Mouse (Mus musculus) spleen, postnatal 14 days (tissue): ENCODE data around the gene Prpsap1.
A peak's percentile ranks its signal among the peaks of the same experiment; 100 is the strongest.
"Not testable (repeated sequence)": the region's sequence is repeated elsewhere in the genome, so short reads cannot be mapped to it uniquely, and the experiment has no call there.

ENCODE experiments used
- DNase-seq, 2 experiments: peaks; one replicate each; pipeline ENCODE4 v3.0.0; 2021 to 2022; ENCODE audit warnings: low spot score in 2 of 2

Prpsap1 gene

GRCm38 (mm10) chr11:116488207-116488606 lies 5.8 kb downstream of the Prpsap1 start:
- no peak for DNase-seq

- no peak for DNase-seq
Observed at GRCm38 (mm10) chr11:116484261-116484660, 9.7 kb downstream of the Prpsap1 start.

GRCm38 (mm10) chr11:116481776-116482175 lies 12.2 kb downstream of the Prpsap1 start:
- DNase-seq = no peak

- no peak for DNase-seq
Observed at GRCm38 (mm10) chr11:116480975-116481374, 13.0 kb downstream of the Prpsap1 start.

GRCm38 (mm10) chr11:116479832-116480231 lies 14.2 kb downstream of the Prpsap1 start:
- no peak for DNase-seq

GRCm38 (mm10) chr11:116478978-116479377 lies 15.0 kb downstream of the Prpsap1 start:
- DNase-seq = no peak

GRCm38 (mm10) chr11:116477160-116477759 lies 16.7 kb downstream of the Prpsap1 start:
- no peak for DNase-seq

GRCm38 (mm10) chr11:116476696-116477095 lies 17.3 kb downstream of the Prpsap1 start:
- no peak for DNase-seq

GRCm38 (mm10) chr11:116476041-116476440 lies 18.0 kb downstream of the Prpsap1 start:
- DNase-seq = no peak

- no peak for DNase-seq
Observed at GRCm38 (mm10) chr11:116472275-116472674, 21.7 kb downstream of the Prpsap1 start.

- DNase-seq = no peak
Observed at GRCm38 (mm10) chr11:116470896-116471295, 23.1 kb downstream of the Prpsap1 start.

GRCm38 (mm10) chr11:116470249-116470648 lies 23.8 kb downstream of the Prpsap1 start:
- no peak for DNase-seq

- not testable (repeated sequence) for DNase-seq
Observed at GRCm38 (mm10) chr11:116468338-116468737, 25.7 kb downstream of the Prpsap1 start.

- no peak for DNase-seq
Observed at GRCm38 (mm10) chr11:116466141-116466540, 27.9 kb downstream of the Prpsap1 start, which contains the start of gene Qrich2. Gene Qrich2 (minus strand): TSS chr11:116466241.

- peak; percentile 69 to 80 for DNase-seq
Observed at GRCm38 (mm10) chr11:116463833-116464232, 30.2 kb downstream of the Prpsap1 start.

GRCm38 (mm10) chr11:116463338-116463737 lies 30.7 kb downstream of the Prpsap1 start:
- DNase-seq = no peak

- DNase-seq = no peak
Observed at GRCm38 (mm10) chr11:116459786-116460185, 34.2 kb downstream of the Prpsap1 start.

- no peak for DNase-seq
Observed at GRCm38 (mm10) chr11:116456234-116456633, 37.8 kb downstream of the Prpsap1 start.

- no peak for DNase-seq
Observed at GRCm38 (mm10) chr11:116453889-116454288, 40.1 kb downstream of the Prpsap1 start.

- no peak for DNase-seq
Observed at GRCm38 (mm10) chr11:116449341-116449740, 44.7 kb downstream of the Prpsap1 start.

GRCm38 (mm10) chr11:116447822-116448221 lies 46.2 kb downstream of the Prpsap1 start:
- no peak for DNase-seq

- DNase-seq = no peak
Observed at GRCm38 (mm10) chr11:116446308-116446887, 47.6 kb downstream of the Prpsap1 start.

GRCm38 (mm10) chr11:116445596-116446307 lies 48.2 kb downstream of the Prpsap1 start:
- peak; percentile 86 to 95 for DNase-seq
